Mouse (Mus musculus): ENCODE measurements around the gene Pnpla1.

DNA sequence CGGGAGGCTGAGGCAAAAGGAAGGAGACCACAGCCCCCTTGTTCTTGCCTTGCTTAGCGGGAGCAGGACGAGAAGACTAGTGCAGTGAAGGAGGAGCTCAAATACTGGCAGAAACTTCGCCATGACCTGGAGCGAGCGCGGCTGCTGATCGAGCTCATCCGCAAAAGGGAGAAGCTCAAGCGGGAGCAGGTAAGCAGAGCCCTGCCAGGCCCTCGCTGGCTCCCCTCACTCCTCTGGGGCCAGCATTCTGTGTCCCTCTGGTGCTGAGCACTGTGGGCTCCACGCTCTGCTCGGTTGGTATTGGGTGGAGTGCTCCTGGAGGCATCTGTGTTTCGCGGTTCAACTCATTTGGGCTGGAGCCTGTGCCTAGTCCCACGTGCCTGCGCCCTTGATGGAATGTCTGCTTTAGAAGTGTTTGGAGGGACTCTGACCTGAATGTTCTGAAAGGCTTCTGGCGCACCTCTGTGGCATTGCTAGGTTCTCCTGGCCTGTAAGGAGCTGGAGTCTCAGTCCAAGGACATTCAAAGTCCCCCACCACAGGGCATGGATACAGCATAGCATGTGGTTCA lies 43.6 kb upstream of the Pnpla1 start:
- TF ChIP-seq MYOG (IDR thresholded peaks at IDR 0.05; ENCODE audit: control insufficient read depth, extremely low read depth, insufficient read length) (no peak), CTCF (IDR thresholded peaks at IDR 0.05; ENCODE audit: control insufficient read depth, insufficient read depth, insufficient read length) (no peak)
